Mouse (Mus musculus) kidney, postnatal 0 days (tissue): ENCODE measurements around the gene Cant1. TPM values are rescaled to one million over a fixed set of nuclear protein-coding genes. Genes with fewer than 3 reads are reported as not detected.
"Not testable (repeated sequence)": the region's sequence is repeated elsewhere in the genome, so short reads cannot be mapped to it uniquely, and the experiment has no call there.

Experiments used
- ATAC-seq: fragments of 200-750 bp; cut with Nextera tagmentation; replicated peaks from 2 replicates; pipeline ENCODE4 v1.8.0; 2017; ENCODE audit warnings: low read depth, moderate number of reproducible peaks, moderate TSS enrichment, moderate library complexity; ENCODE audit not compliant: low FRiP score
- DNase-seq: peaks from one replicate; pipeline ENCODE4 v3.0.0-alpha.2; 2016; ENCODE audit warnings: low spot score
- H3K27ac ChIP-seq: fragments of 300-500 bp; sonication (generic); 2 replicates; pipeline ENCODE4 v1.5.1; 2014; ENCODE audit warnings: mild to moderate bottlenecking
- H3K27me3 ChIP-seq: fragments of 300-500 bp; sonication (generic); 2 replicates; pipeline ENCODE4 v1.6.1; 2014; ENCODE audit warnings: low read length, mixed read lengths; ENCODE audit not compliant: insufficient read depth
- H3K36me3 ChIP-seq: fragments of 300-500 bp; sonication (generic); 2 replicates; pipeline ENCODE4 v1.6.1; 2014; ENCODE audit warnings: low read length, mixed read lengths; ENCODE audit not compliant: insufficient read depth
- H3K4me1 ChIP-seq: fragments of 300-500 bp; sonication (generic); replicated peaks from 2 replicates; pipeline ENCODE4 v1.6.1; 2014; ENCODE audit warnings: antibody characterized with exemption, low read length, mixed read lengths; ENCODE audit not compliant: insufficient read depth
- H3K4me2 ChIP-seq: fragments of 300-500 bp; sonication (generic); 2 replicates; pipeline ENCODE4 v1.6.1; 2014; ENCODE audit warnings: mild to moderate bottlenecking, low read length, moderate library complexity, mixed read lengths
- H3K4me3 ChIP-seq: fragments of 300-500 bp; sonication (generic); replicated peaks from 2 replicates; pipeline ENCODE4 v1.5.1; 2014; ENCODE audit warnings: low read depth, low read length
- H3K9ac ChIP-seq: fragments of 300-500 bp; sonication (generic); 2 replicates; pipeline ENCODE4 v1.6.1; 2014; ENCODE audit warnings: low read depth, low read length
- H3K9me3 ChIP-seq: fragments of 300-500 bp; sonication (generic); replicated peaks from 2 replicates; pipeline ENCODE4 v1.6.1; 2016; ENCODE audit warnings: low read length, inconsistent platforms, mixed read lengths
- CTCF ChIP-seq: IDR thresholded peaks from 2 replicates; pipeline ENCODE4 v1.5.1; 2016; ENCODE audit warnings: antibody characterized with exemption, low read depth, mild to moderate bottlenecking, moderate library complexity
- WGBS: fragments of 180-500 bp; shearing (Covaris S2); extraction: QIAGEN DNeasy Blood & Tissue Kit; methylation state at CpG from one replicate; pipeline ENCODE4 v1.1.7; 2014; 5-methylcytosine and 5-hydroxymethylcytosine counted together
- polyA plus RNA-seq: library from polyadenylated mRNA; unstranded; fragments of >200 nt; fragmentation: Nextera tagmentation; extraction: Ambion mirVana; gene quantifications from 2 replicates; pipeline ENCODE4 v1.2.1, GENCODE M21; 2015

Gene Cant1
- polyA plus RNA-seq, 1 experiment from 2014 or later = 25.7 TPM

- Histone ChIP-seq H3K27ac (peak overlapping the region; percentile 90), H3K4me1 (peaks cover 20% of the 10 kb centered on the region; the same call in 1 of the 2 replicates), H3K4me3 (no peak overlapping the region; the same call in 1 of the 2 replicates), H3K36me3 (peaks cover 8% of the 10 kb centered on the region), H3K9ac (peak overlapping the region; percentile 38; the same call in 1 of the 2 replicates), H3K4me2 (peak overlapping the region; percentile 47), H3K27me3 (no peaks in the 10 kb centered on the region), H3K9me3 (no peaks in the 10 kb centered on the region)
- no peak for ATAC-seq
- peak; percentile 84 for DNase-seq
- WGBS = 11% methylated on average over 6 of the region's 6 CpGs
- no peak for TF ChIP-seq CTCF
Observed at GRCm38 (mm10) chr11:118400566-118400936, 18.3 kb downstream of the Cant1 start.

- H3K4me1 ChIP-seq = peaks cover 20% of the 10 kb centered on the region; the same call in 1 of the 2 replicates
- peak overlapping the region; percentile 47 for H3K4me2 ChIP-seq
- peak overlapping the region; percentile 38; the same call in 1 of the 2 replicates for H3K9ac ChIP-seq
- 59% methylated on average over 5 of the region's 5 CpGs for WGBS
- peak overlapping the region; percentile 90 for H3K27ac ChIP-seq
- H3K9me3 ChIP-seq = no peaks in the 10 kb centered on the region
- no peak overlapping the region; the same call in 1 of the 2 replicates for H3K4me3 ChIP-seq
- no peak for ATAC-seq
- no peak for TF ChIP-seq CTCF
- DNase-seq = no peak
- H3K27me3 ChIP-seq = no peaks in the 10 kb centered on the region
- peaks cover 8% of the 10 kb centered on the region for H3K36me3 ChIP-seq
Observed at GRCm38 (mm10) chr11:118399891-118400565, 18.9 kb downstream of the Cant1 start.

- Histone ChIP-seq H3K9ac (no peak overlapping the region), H3K4me3 (no peak overlapping the region), H3K9me3 (no peaks in the 10 kb centered on the region), H3K27ac (no peak overlapping the region), H3K4me1 (peaks cover 20% of the 10 kb centered on the region; the same call in 1 of the 2 replicates), H3K4me2 (no peak overlapping the region), H3K27me3 (no peaks in the 10 kb centered on the region), H3K36me3 (peaks cover 13% of the 10 kb centered on the region)
- ATAC-seq = no peak
- TF ChIP-seq CTCF = no peak
- 92% methylated on average over 26 of the region's 26 CpGs for WGBS
- no peak for DNase-seq
Observed at GRCm38 (mm10) chr11:118397806-118398530, 20.9 kb downstream of the Cant1 start.

GRCm38 (mm10) chr11:118394538-118394937 is 24.3 kb downstream of the Cant1 start:
- no peak overlapping the region for H3K4me3 ChIP-seq
- no peak overlapping the region for H3K9ac ChIP-seq
- DNase-seq = no peak
- H3K27me3 ChIP-seq = no peaks in the 10 kb centered on the region
- H3K4me1 ChIP-seq = no peaks in the 10 kb centered on the region
- WGBS = 38% methylated on average over 6 of the region's 6 CpGs
- H3K9me3 ChIP-seq = no peaks in the 10 kb centered on the region
- no peak for TF ChIP-seq CTCF
- ATAC-seq = no peak
- no peak overlapping the region for H3K4me2 ChIP-seq
- no peak overlapping the region for H3K27ac ChIP-seq
- peaks cover 16% of the 10 kb centered on the region for H3K36me3 ChIP-seq

- DNase-seq = no peak
- Histone ChIP-seq H3K4me1 (no peaks in the 10 kb centered on the region), H3K4me3 (no peak overlapping the region), H3K36me3 (peaks cover 16% of the 10 kb centered on the region), H3K27me3 (no peaks in the 10 kb centered on the region), H3K9ac (no peak overlapping the region), H3K9me3 (no peaks in the 10 kb centered on the region), H3K4me2 (no peak overlapping the region), H3K27ac (no peak overlapping the region)
- TF ChIP-seq CTCF = no peak
- 65% methylated on average over 5 of the region's 5 CpGs for WGBS
- no peak for ATAC-seq
Observed at GRCm38 (mm10) chr11:118393991-118394390, 24.9 kb downstream of the Cant1 start.

GRCm38 (mm10) chr11:118387816-118388215 is 31.1 kb downstream of the Cant1 start:
- not testable (repeated sequence) for ATAC-seq, H3K27me3 ChIP-seq, H3K4me1 ChIP-seq, H3K4me3 ChIP-seq, H3K36me3 ChIP-seq, DNase-seq, H3K9ac ChIP-seq, H3K27ac ChIP-seq, H3K9me3 ChIP-seq, H3K4me2 ChIP-seq
- 92% methylated on average over 13 of the region's 13 CpGs for WGBS
